Mouse (Mus musculus) limb, embryonic 11.5 days (tissue): ENCODE results near the gene Pnrc1. TPM values are rescaled to one million over a fixed set of nuclear protein-coding genes. Genes with fewer than 3 reads are reported as not detected.
"Not testable (repeated sequence)": the region's sequence is repeated elsewhere in the genome, so short reads cannot be mapped to it uniquely, and the experiment has no call there.

Experiments used
- ATAC-seq: fragments of 200-750 bp; cut with Nextera tagmentation; 2 replicates; pipeline ENCODE4 v1.8.0; 2017; ENCODE audit warnings: low read depth; ENCODE audit not compliant: insufficient number of reproducible peaks, low FRiP score, low TSS enrichment
- DNase-seq: peaks from one replicate; pipeline ENCODE4 v3.0.0-alpha.2; 2015; ENCODE audit warnings: low spot score
- H3K27ac ChIP-seq: fragments of 300-500 bp; sonication (generic); replicated peaks from 2 replicates; pipeline ENCODE4 v1.5.1; 2014; ENCODE audit warnings: low read depth, mild to moderate bottlenecking, low read length
- H3K27me3 ChIP-seq: fragments of 300-500 bp; sonication (generic); 2 replicates; pipeline ENCODE4 v1.6.1; 2014; ENCODE audit warnings: mild to moderate bottlenecking, low read length, mixed read lengths; ENCODE audit not compliant: control insufficient read depth, insufficient read depth
- H3K36me3 ChIP-seq: fragments of 300-500 bp; sonication (generic); 2 replicates; pipeline ENCODE4 v1.6.1; 2014; ENCODE audit warnings: mild to moderate bottlenecking, low read length, moderate library complexity, mixed read lengths; ENCODE audit not compliant: control insufficient read depth, insufficient read depth
- H3K4me1 ChIP-seq: fragments of 300-500 bp; sonication (generic); 2 replicates; pipeline ENCODE4 v1.6.1; 2014; ENCODE audit warnings: low read length, mixed read lengths; ENCODE audit not compliant: control insufficient read depth, insufficient read depth
- H3K4me2 ChIP-seq: fragments of 300-500 bp; sonication (generic); 2 replicates; pipeline ENCODE4 v1.6.1; 2014; ENCODE audit warnings: low read depth, mild to moderate bottlenecking, moderate library complexity; ENCODE audit not compliant: severe bottlenecking
- H3K4me3 ChIP-seq: fragments of 300-500 bp; sonication (generic); 2 replicates; pipeline ENCODE4 v1.5.1; 2014; ENCODE audit warnings: low read depth, low read length
- H3K9ac ChIP-seq: fragments of 300-500 bp; sonication (generic); 2 replicates; pipeline ENCODE4 v1.6.1; 2014; ENCODE audit warnings: mild to moderate bottlenecking, low read length
- H3K9me3 ChIP-seq: fragments of 300-500 bp; sonication (generic); 2 replicates; pipeline ENCODE4 v1.6.1; 2016; ENCODE audit warnings: low read length; ENCODE audit not compliant: control insufficient read depth
- WGBS: fragments of 180-500 bp; shearing (Covaris S2); extraction: QIAGEN DNeasy Blood & Tissue Kit; methylation state at CpG from one replicate; pipeline ENCODE4 v1.1.7; 2014; 5-methylcytosine and 5-hydroxymethylcytosine counted together
- polyA plus RNA-seq: library from polyadenylated mRNA; unstranded; fragments of >200 nt; fragmentation: Nextera tagmentation; extraction: Ambion mirVana; gene quantifications from 2 replicates; pipeline ENCODE4 v1.2.1, GENCODE M21; 2014

Pnrc1 gene
- 109 and 111 TPM in 2 replicates for polyA plus RNA-seq

DNA sequence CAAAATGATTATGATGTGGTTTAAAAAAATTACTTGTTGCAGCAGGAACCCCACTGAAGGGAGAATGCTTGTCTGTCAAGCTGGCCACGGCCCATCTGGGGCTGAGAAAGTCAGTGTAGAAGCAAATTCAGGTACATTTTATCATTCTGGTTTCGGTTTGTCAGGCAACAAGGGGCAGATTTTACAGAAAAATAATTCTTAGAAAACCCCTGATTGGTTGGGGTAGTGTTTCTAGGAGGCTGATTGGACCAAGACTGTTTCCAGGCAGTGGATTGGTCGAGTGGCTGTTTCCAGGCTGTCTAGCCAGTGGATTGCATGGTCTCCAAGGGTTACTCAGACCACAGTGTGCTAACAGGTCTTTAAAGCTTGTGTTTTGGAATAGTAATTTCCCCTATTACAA lies at the start of gene Pnrc1:
Pnrc1 (minus strand) TSS at position 162 of the 400 bp plus-strand sequence.
- Histone ChIP-seq H3K36me3 (no peaks in the 10 kb centered on the region), H3K27me3 (no peaks in the 10 kb centered on the region), H3K9ac (no peak within 1 kb of the TSS; the same call in 1 of the 2 replicates), H3K9me3 (no peaks in the 10 kb centered on the region), H3K4me1 (no peaks in the 10 kb centered on the region), H3K4me3 (no peak within 1 kb of the TSS), H3K27ac (0 out of 2 replicates have a peak within 1 kb of the TSS, but pooled peaks have one; percentile 30), H3K4me2 (peak within 1 kb of the TSS; percentile 18; the same call in 1 of the 2 replicates)
- DNase-seq (peak; percentile 38), ATAC-seq (peak; percentile 95)
- WGBS: 72% methylated on average over 3 of the region's 3 CpGs

DNA sequence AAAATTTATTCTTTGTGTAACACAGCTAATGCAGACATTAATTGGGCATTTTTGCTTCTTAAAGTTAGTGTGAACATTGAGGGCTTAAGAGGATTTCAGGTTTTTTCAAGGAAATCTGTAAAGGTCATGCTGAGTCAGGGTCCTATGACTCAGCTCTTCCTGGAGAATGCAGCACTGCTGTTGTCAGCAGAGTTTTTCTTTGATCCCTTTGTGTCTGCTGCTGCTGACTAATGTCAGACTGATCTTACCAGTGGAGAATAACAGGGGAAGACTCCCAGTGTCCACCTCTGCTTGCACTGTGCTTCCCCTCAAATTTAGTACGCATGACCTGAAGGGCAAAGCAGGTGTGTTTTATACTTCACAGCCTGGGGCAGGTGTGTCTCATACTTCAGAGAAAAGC lies 48.0 kb upstream of the Pnrc1 start:
- H3K4me1 ChIP-seq: no peaks in the 10 kb centered on the region
- peaks cover 11% of the 10 kb centered on the region for H3K36me3 ChIP-seq
- H3K4me2 ChIP-seq: no peak overlapping the region
- ATAC-seq (no peak), DNase-seq (no peak)
- no peak overlapping the region for H3K9ac ChIP-seq
- WGBS: 90% methylated on average over 1 of the region's 1 CpGs
- H3K4me3 ChIP-seq: no peak overlapping the region
- no peak overlapping the region for H3K27ac ChIP-seq
- H3K27me3 ChIP-seq: no peaks in the 10 kb centered on the region
- H3K9me3 ChIP-seq: no peaks in the 10 kb centered on the region

DNA sequence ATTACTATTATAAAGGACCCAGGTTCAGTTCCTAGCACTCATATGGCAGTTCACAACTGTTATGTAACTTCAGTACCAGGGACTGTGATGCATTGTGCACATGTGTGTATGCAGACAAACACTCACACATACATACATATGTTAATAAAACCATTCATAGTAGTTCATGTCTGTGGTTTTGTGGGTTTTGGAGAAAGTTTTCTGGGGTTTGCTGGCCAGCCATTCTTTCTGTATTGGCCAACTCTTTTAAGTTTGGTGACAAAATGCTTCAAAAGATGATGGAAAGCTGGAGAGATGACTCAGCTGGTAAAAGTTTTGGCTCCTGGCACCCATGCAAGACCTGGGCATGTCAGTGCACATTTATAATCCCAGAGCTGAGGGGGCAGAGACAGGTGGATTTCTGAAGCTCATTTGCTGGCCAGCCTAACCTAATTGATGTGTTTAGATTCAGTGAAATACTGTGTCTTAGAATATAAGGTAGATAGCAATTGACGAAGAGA lies 43.0 kb upstream of the Pnrc1 start:
- H3K36me3 ChIP-seq: peaks cover 7% of the 10 kb centered on the region
- no peak overlapping the region for H3K9ac ChIP-seq
- no peak overlapping the region for H3K27ac ChIP-seq
- no peak for DNase-seq
- no peak overlapping the region for H3K4me2 ChIP-seq
- no peak for ATAC-seq
- no peaks in the 10 kb centered on the region for H3K9me3 ChIP-seq
- H3K4me1 ChIP-seq: no peaks in the 10 kb centered on the region
- 89% methylated on average over 1 of the region's 1 CpGs for WGBS
- no peak overlapping the region for H3K4me3 ChIP-seq
- no peaks in the 10 kb centered on the region for H3K27me3 ChIP-seq

DNA sequence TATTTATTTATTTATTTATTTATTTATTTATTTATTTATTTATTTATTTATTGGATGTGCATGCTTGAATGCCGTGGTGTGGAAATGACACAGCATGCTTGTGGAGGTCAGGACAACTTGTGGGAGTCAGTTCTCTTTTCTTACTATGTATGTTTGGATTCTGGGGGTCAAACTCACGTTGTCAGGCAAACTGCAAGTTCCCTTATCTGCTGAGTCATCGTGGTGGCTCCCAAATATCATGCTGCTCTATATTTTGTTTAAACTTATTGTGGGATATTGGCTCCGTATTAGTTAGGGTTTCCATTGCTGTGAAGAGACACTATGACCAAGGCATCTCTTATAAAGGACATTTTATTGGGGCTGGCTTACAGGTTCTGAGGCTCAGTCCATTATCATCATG lies 41.2 kb upstream of the Pnrc1 start:
- Histone ChIP-seq H3K4me3 (no peak overlapping the region), H3K27ac (no peak overlapping the region), H3K27me3 (no peaks in the 10 kb centered on the region), H3K4me2 (no peak overlapping the region), H3K9me3 (no peaks in the 10 kb centered on the region), H3K36me3 (peaks cover 6% of the 10 kb centered on the region), H3K9ac (no peak overlapping the region), H3K4me1 (no peaks in the 10 kb centered on the region)
- DNase-seq: no peak
- 93% methylated on average over 4 of the region's 4 CpGs for WGBS
- no peak for ATAC-seq

DNA sequence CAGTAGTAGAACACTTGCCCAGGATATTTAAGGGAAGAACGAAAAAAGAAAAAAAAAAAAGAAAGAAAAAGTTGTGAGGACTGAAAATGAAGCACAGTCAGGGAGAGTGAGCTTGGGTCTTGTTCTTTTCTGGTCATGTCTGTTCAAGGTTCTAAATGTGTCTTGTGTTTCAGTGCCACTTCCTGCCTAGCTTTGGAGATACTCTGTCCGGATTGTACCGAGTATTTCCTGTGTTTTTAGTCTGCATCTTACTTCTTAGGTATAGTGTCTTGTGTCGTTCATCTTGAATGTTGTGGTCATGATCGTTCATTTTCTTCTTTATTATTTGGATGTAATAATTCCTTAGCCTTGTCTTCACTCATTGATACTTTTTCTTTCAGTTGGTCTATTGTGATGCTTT lies 25.9 kb upstream of the Pnrc1 start:
- Histone ChIP-seq H3K27ac (no peak overlapping the region), H3K27me3 (no peaks in the 10 kb centered on the region), H3K36me3 (no peaks in the 10 kb centered on the region; the same call in 1 of the 2 replicates), H3K9me3 (no peaks in the 10 kb centered on the region), H3K4me1 (0 out of 2 replicates have a peak, but pooled peaks cover 3% of the 10 kb centered on the region), H3K4me2 (no peak overlapping the region), H3K4me3 (no peak overlapping the region), H3K9ac (no peak overlapping the region)
- DNase-seq: no peak
- ATAC-seq: no peak
- WGBS: 93% methylated on average over 5 of the region's 5 CpGs

DNA sequence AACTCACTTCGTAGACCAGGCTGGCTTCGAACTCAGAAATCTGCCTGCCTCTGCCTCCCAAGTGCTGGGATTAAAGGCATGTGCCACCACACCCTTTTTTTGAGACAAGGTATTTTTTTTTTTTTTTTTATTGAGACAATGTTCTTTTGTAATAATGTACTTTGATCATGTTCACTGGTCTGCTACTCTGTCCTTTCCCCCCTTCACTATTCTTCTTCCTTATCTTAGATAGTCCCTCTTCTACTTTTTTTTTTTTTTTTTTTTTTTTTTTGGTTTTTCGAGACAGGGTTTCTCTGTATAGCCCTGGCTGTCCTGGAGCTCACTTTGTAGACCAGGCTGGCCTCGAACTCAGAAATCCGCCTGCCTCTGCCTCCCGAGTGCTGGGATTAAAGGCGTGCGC lies 24.2 kb upstream of the Pnrc1 start:
- WGBS: 96% methylated on average over 6 of the region's 8 CpGs
- not testable (repeated sequence) for H3K9ac ChIP-seq, H3K4me3 ChIP-seq, H3K36me3 ChIP-seq, H3K4me1 ChIP-seq, H3K27me3 ChIP-seq, ATAC-seq, H3K4me2 ChIP-seq, H3K27ac ChIP-seq, H3K9me3 ChIP-seq, DNase-seq

DNA sequence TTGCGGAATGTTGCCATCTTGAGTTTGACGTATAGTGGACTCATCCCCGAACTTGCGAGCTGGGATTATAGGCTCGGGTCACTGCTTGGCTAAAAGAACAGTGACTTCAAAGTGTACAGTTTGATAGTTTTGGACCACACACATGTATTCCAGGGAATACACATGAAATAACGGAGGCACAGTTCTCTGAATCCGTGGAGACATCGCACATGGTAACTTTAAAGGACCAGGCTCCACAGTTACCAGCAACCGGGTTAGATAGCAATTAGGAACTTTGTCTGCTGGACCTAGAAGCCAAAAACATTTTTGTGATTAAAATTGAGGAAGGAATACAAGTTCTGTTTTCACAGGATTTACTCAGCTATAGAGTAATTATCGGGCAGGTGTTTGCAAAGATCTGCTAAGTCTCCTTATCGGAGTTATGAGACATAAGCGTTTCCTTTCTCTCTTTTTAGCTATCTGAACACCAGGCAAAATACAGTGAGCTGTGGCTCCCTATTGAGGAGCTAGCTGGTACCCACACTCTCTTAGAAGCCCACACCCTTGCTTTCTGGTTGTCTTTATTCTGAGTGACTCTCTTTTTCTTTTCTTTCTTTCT lies 21.0 kb upstream of the Pnrc1 start:
- DNase-seq (no peak), ATAC-seq (no peak)
- 0 out of 2 replicates have a peak, but pooled peaks cover 4% of the 10 kb centered on the region for H3K4me1 ChIP-seq
- H3K9ac ChIP-seq: peak overlapping the region; percentile 67
- H3K4me3 ChIP-seq: peak overlapping the region; percentile 64
- no peaks in the 10 kb centered on the region; the same call in 1 of the 2 replicates for H3K36me3 ChIP-seq
- no peaks in the 10 kb centered on the region for H3K9me3 ChIP-seq
- no peaks in the 10 kb centered on the region for H3K27me3 ChIP-seq
- 22% methylated on average over 12 of the region's 12 CpGs for WGBS
- peak overlapping the region; percentile 77 for H3K4me2 ChIP-seq
- no peak overlapping the region for H3K27ac ChIP-seq

DNA sequence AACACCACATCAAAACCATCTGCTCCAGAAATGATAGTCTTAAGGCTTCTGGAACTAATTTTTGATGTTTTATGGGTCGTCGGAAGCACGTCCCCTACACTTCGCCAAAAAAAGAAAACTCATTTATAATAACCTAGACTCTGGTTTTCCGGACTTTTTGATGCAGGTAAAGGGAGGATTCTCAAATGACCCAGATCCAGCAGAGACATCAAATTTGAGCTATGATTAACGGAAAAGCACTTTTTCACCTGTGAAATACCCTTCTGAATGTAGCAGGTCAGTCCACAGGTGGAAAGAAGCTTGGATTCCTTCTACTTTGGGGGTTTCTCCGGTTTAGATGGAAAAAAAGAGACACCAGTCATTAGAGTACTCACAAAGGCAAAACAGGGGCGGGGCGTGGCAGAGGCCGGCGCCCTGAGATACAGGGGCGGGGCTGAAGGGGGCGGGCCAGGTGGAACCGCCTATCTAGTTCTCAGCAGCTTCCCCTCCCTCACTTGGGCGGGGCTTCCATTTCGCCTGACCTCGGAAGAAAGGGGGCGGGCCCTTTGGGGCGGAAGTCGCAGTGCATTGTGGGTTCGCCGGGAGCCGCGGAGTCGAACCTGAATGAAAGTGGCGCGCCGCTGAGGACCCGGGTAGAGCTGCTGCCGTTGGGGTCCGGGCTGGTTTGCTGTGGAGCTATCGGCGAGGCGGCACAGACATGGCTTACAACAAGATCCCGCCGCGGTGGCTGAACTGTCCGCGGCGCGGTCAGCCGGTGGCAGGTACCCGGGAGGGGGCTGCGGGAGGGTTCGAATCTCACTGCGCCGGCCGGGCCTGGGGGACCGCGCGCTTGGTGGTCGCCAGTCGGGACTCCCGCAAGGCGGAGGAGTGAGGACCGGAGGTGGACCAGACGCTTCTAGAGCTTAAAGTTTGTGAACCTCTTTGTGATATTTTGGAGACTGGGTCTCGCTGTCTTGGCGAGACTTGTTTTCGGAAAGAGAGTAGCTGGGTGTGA lies 20.1 kb upstream of the Pnrc1 start, which contains the start of gene Rngtt:
Rngtt (plus strand) TSS at position 548 of the 994 bp plus-strand sequence.
- H3K27me3 ChIP-seq: no peaks in the 10 kb centered on the region
- H3K4me1 ChIP-seq: 0 out of 2 replicates have a peak, but pooled peaks cover 4% of the 10 kb centered on the region
- ATAC-seq: peak; percentile 93
- H3K9ac ChIP-seq: peak within 1 kb of the TSS; percentile 67
- H3K27ac ChIP-seq: no peak within 1 kb of the TSS
- no peaks in the 10 kb centered on the region for H3K9me3 ChIP-seq
- H3K4me2 ChIP-seq: peak within 1 kb of the TSS; percentile 77
- no peaks in the 10 kb centered on the region; the same call in 1 of the 2 replicates for H3K36me3 ChIP-seq
- H3K4me3 ChIP-seq: peak within 1 kb of the TSS; percentile 64
- DNase-seq: peak; percentile 98
- 3% methylated on average over 59 of the region's 60 CpGs for WGBS
